Mouse (Mus musculus) thymus, adult 2 months (tissue): ENCODE measurements around the gene Wdfy1.

Experiments
- CTCF ChIP-seq: fragments of 200-500 bp; IDR thresholded peaks from 2 replicates; pipeline ENCODE4 v1.5.1; 2012; ENCODE audit warnings: mild to moderate bottlenecking, control low read depth, low read length, moderate library complexity, borderline replicate concordance; ENCODE audit not compliant: control insufficient read depth, poor library complexity, insufficient read depth; ENCODE audit errors: extremely low read depth
- POLR2A ChIP-seq: fragments of 200-500 bp; IDR thresholded peaks from 2 replicates; pipeline ENCODE4 v1.6.1; 2012; ENCODE audit warnings: mild to moderate bottlenecking, low read length, control low read depth, moderate library complexity; ENCODE audit not compliant: control insufficient read depth, poor library complexity, insufficient read depth; ENCODE audit errors: extremely low read depth

- TF ChIP-seq CTCF: no peak
- no peak for TF ChIP-seq POLR2A
These were observed 83.5 kb downstream of the Wdfy1 start for GRCm38 (mm10) chr1:79692482-79692881.
